Mouse (Mus musculus): Measurements from ENCODE around the gene Ntm.

- TF ChIP-seq CTCF (IDR thresholded peaks at IDR 0.05) (no peak), EP300 (IDR thresholded peaks at IDR 0.05) (no peak)
These were observed 129.2 kb downstream of the Ntm start for GRCm38 (mm10) chr9:29833781-29834180.
